Mouse (Mus musculus) liver, postnatal 0 days (tissue): ENCODE data around the gene Tcf7. TPM values are rescaled to one million over a fixed set of nuclear protein-coding genes. Genes with fewer than 3 reads are reported as not detected.

ENCODE experiments used
- ATAC-seq: fragments of 200-750 bp; cut with Nextera tagmentation; 2 replicates; pipeline ENCODE4 v1.8.0; 2017; ENCODE audit warnings: mild to moderate bottlenecking, moderate library complexity
- DNase-seq: peaks from one replicate; pipeline ENCODE4 v3.0.0-alpha.2; 2016
- H3K27ac ChIP-seq: fragments of 300-500 bp; sonication (generic); 2 replicates; pipeline ENCODE4 v1.5.1; 2014; ENCODE audit warnings: antibody characterized with exemption, moderate library complexity, mild to moderate bottlenecking, low read depth
- H3K27me3 ChIP-seq: fragments of 300-500 bp; sonication (generic); 2 replicates; pipeline ENCODE4 v1.6.1; 2014; ENCODE audit warnings: low read length, control low read depth, mixed read lengths; ENCODE audit not compliant: insufficient read depth
- H3K36me3 ChIP-seq: fragments of 300-500 bp; sonication (generic); replicated peaks from 2 replicates; pipeline ENCODE4 v1.6.1; 2014; ENCODE audit warnings: mild to moderate bottlenecking, control low read depth, low read length, moderate library complexity, mixed read lengths; ENCODE audit not compliant: insufficient read depth
- H3K4me1 ChIP-seq: fragments of 300-500 bp; sonication (generic); 2 replicates; pipeline ENCODE4 v1.6.1; 2014; ENCODE audit warnings: antibody characterized with exemption, mild to moderate bottlenecking, control low read depth; ENCODE audit not compliant: insufficient read depth
- H3K4me2 ChIP-seq: fragments of 300-500 bp; sonication (generic); 2 replicates; pipeline ENCODE4 v1.6.1; 2014; ENCODE audit warnings: low read depth, mild to moderate bottlenecking, low read length, moderate library complexity, mixed read lengths
- H3K4me3 ChIP-seq: fragments of 300-500 bp; sonication (generic); 2 replicates; pipeline ENCODE4 v1.5.1; 2014; ENCODE audit warnings: low read depth, low read length
- H3K9ac ChIP-seq: fragments of 300-500 bp; sonication (generic); replicated peaks from 2 replicates; pipeline ENCODE4 v1.6.1; 2014; ENCODE audit warnings: mild to moderate bottlenecking, moderate library complexity
- H3K9me3 ChIP-seq: fragments of 300-500 bp; sonication (generic); 2 replicates; pipeline ENCODE4 v1.6.1; 2016; ENCODE audit warnings: mild to moderate bottlenecking, control low read depth, low read length, mixed read lengths
- CTCF ChIP-seq: sonication (generic); IDR thresholded peaks from 2 replicates; pipeline ENCODE4 v1.5.1; 2016; ENCODE audit warnings: antibody characterized with exemption, low read depth
- EP300 ChIP-seq: IDR thresholded peaks from 2 replicates; pipeline ENCODE4 v1.6.1; 2016; ENCODE audit warnings: antibody characterized with exemption, low read depth, mild to moderate bottlenecking
- WGBS: fragments of 180-500 bp; shearing (Covaris S2); extraction: QIAGEN DNeasy Blood & Tissue Kit; methylation state at CpG from one replicate; pipeline ENCODE4 v1.1.7; 2014; ENCODE audit not compliant: insufficient replicate concordance; 5-methylcytosine and 5-hydroxymethylcytosine counted together
- polyA plus RNA-seq: library from polyadenylated mRNA; unstranded; fragments of >200 nt; fragmentation: Nextera tagmentation; extraction: Ambion mirVana; gene quantifications from 2 replicates; pipeline ENCODE4 v1.2.1, GENCODE M21; 2015

Gene Tcf7
- polyA plus RNA-seq: 1.4 and 1.5 TPM in 2 replicates

GRCm38 (mm10) chr11:52282774-52283595 lies at the start of gene Tcf7:
Gene Tcf7, minus strand, starts transcription at chr11:52283014.
- WGBS: 3% methylated on average over 72 of the region's 97 CpGs
- no peak within 1 kb of the TSS for H3K27ac ChIP-seq
- peaks cover 18% of the 10 kb centered on the region for H3K4me1 ChIP-seq
- H3K9me3 ChIP-seq: no peaks in the 10 kb centered on the region
- H3K27me3 ChIP-seq: peaks cover 28% of the 10 kb centered on the region
- H3K36me3 ChIP-seq: no peaks in the 10 kb centered on the region
- H3K4me2 ChIP-seq: peak within 1 kb of the TSS; percentile 93
- H3K4me3 ChIP-seq: peak within 1 kb of the TSS; percentile 57
- peak; percentile 89 for ATAC-seq
- DNase-seq: peak; percentile 83
- TF ChIP-seq CTCF (no peak), EP300 (no peak)
- peak within 1 kb of the TSS; percentile 63 for H3K9ac ChIP-seq

GRCm38 (mm10) chr11:52327313-52327712 lies 44.5 kb upstream of the Tcf7 start:
- H3K27me3 ChIP-seq: no peaks in the 10 kb centered on the region
- no peaks in the 10 kb centered on the region for H3K36me3 ChIP-seq
- WGBS: 50% methylated on average over 3 of the region's 3 CpGs
- DNase-seq (no peak), ATAC-seq (no peak)
- H3K27ac ChIP-seq: no peak overlapping the region
- no peak overlapping the region for H3K4me2 ChIP-seq
- no peaks in the 10 kb centered on the region for H3K4me1 ChIP-seq
- TF ChIP-seq CTCF (no peak), EP300 (no peak)
- H3K4me3 ChIP-seq: no peak overlapping the region
- H3K9me3 ChIP-seq: no peaks in the 10 kb centered on the region
- H3K9ac ChIP-seq: no peak overlapping the region

GRCm38 (mm10) chr11:52324442-52325367 lies 41.9 kb upstream of the Tcf7 start:
- TF ChIP-seq EP300: no peak
- no peak for TF ChIP-seq CTCF
- no peaks in the 10 kb centered on the region for H3K4me1 ChIP-seq
- H3K36me3 ChIP-seq: no peaks in the 10 kb centered on the region
- no peaks in the 10 kb centered on the region for H3K9me3 ChIP-seq
- DNase-seq (no peak), ATAC-seq (no peak)
- H3K4me2 ChIP-seq: no peak overlapping the region
- H3K4me3 ChIP-seq: no peak overlapping the region
- H3K27me3 ChIP-seq: no peaks in the 10 kb centered on the region
- H3K9ac ChIP-seq: no peak overlapping the region
- no peak overlapping the region for H3K27ac ChIP-seq
- WGBS: 75% methylated on average over 23 of the region's 23 CpGs

- TF ChIP-seq CTCF (no peak), EP300 (no peak)
- Histone ChIP-seq H3K27ac (no peak overlapping the region), H3K4me3 (no peak overlapping the region), H3K4me1 (no peaks in the 10 kb centered on the region), H3K4me2 (no peak overlapping the region), H3K9me3 (no peaks in the 10 kb centered on the region), H3K9ac (no peak overlapping the region), H3K36me3 (no peaks in the 10 kb centered on the region), H3K27me3 (no peaks in the 10 kb centered on the region)
- no peak for ATAC-seq
- 71% methylated on average over 3 of the region's 3 CpGs for WGBS
- DNase-seq: no peak
Observed at GRCm38 (mm10) chr11:52321540-52321939, 38.7 kb upstream of the Tcf7 start.

- WGBS: 67% methylated on average over 4 of the region's 4 CpGs
- ATAC-seq: no peak
- H3K27ac ChIP-seq: no peak overlapping the region
Observed at GRCm38 (mm10) chr11:52320529-52320928, 37.7 kb upstream of the Tcf7 start.

GRCm38 (mm10) chr11:52319664-52320063 lies 36.9 kb upstream of the Tcf7 start:
- Histone ChIP-seq H3K27me3 (0 out of 2 replicates have a peak, but pooled peaks cover 4% of the 10 kb centered on the region), H3K9me3 (no peaks in the 10 kb centered on the region), H3K9ac (no peak overlapping the region), H3K27ac (no peak overlapping the region), H3K4me1 (no peaks in the 10 kb centered on the region), H3K4me2 (no peak overlapping the region), H3K4me3 (no peak overlapping the region), H3K36me3 (no peaks in the 10 kb centered on the region)
- 55% methylated on average over 4 of the region's 4 CpGs for WGBS
- ATAC-seq (no peak), DNase-seq (no peak)
- TF ChIP-seq CTCF: no peak
- no peak for TF ChIP-seq EP300

More at GRCm38 (mm10) chr11:52320529-52320928, 37.7 kb upstream of the Tcf7 start:
- Histone ChIP-seq H3K36me3 (no peaks in the 10 kb centered on the region), H3K4me2 (no peak overlapping the region), H3K4me3 (no peak overlapping the region), H3K27me3 (no peaks in the 10 kb centered on the region), H3K9ac (no peak overlapping the region), H3K9me3 (no peaks in the 10 kb centered on the region), H3K4me1 (no peaks in the 10 kb centered on the region)
- DNase-seq: no peak
- no peak for TF ChIP-seq CTCF
- TF ChIP-seq EP300: no peak
